Mouse (Mus musculus) heart, adult 2 months (tissue): ENCODE measurements around the gene Agxt2.

Experiments used
- CTCF ChIP-seq: fragments of 200-600 bp; IDR thresholded peaks from 2 replicates; pipeline ENCODE4 v1.8.1; 2022; ENCODE audit warnings: antibody characterized with exemption, mild to moderate bottlenecking, moderate library complexity
- POLR2A ChIP-seq: fragments of 200-500 bp; IDR thresholded peaks from 2 replicates; pipeline ENCODE4 v1.6.1; 2011; ENCODE audit warnings: mild to moderate bottlenecking, low read depth, low read length, control low read depth; ENCODE audit not compliant: insufficient read depth

DNA sequence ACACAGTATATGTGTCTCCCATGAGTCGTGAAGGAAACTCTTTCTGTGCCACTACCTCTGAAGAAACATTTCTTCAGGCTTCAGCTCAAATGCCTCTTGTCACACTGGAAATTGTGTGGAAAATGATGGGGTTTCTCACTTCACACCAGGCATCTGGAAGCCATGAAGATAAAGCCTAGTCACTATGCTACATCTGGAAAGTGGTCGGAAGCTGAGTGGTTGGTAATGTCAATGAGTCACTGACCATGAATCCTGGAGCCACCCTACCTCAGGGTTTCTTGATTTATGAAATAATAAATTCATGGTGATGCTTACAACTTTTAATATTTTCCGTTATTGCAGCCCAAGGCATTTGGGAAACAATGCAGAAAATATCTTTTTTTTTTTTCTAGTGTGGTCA, 51.5 kb downstream of the Agxt2 start:
- TF ChIP-seq POLR2A: no peak
- TF ChIP-seq CTCF: no peak
